Mouse (Mus musculus) hindbrain, embryonic 13.5 days (tissue): ENCODE results near the gene Dcbld1. TPM values are rescaled to one million over a fixed set of nuclear protein-coding genes. Genes with fewer than 3 reads are reported as not detected.
"Not testable (repeated sequence)": the region's sequence is repeated elsewhere in the genome, so short reads cannot be mapped to it uniquely, and the experiment has no call there.

ENCODE experiments used
- ATAC-seq: fragments of 200-750 bp; cut with Nextera tagmentation; 2 replicates; pipeline ENCODE4 v1.8.0; 2017; ENCODE audit warnings: moderate TSS enrichment; ENCODE audit not compliant: low FRiP score
- H3K27ac ChIP-seq: fragments of 300-500 bp; sonication (generic); 2 replicates; pipeline ENCODE4 v1.5.1; 2015; ENCODE audit warnings: inconsistent platforms, mild to moderate bottlenecking, moderate library complexity
- H3K27me3 ChIP-seq: fragments of 300-500 bp; sonication (generic); 2 replicates; pipeline ENCODE4 v1.6.1; 2015; ENCODE audit warnings: mild to moderate bottlenecking, inconsistent platforms
- H3K36me3 ChIP-seq: fragments of 300-500 bp; sonication (generic); 2 replicates; pipeline ENCODE4 v1.6.1; 2015; ENCODE audit warnings: mild to moderate bottlenecking, inconsistent platforms
- H3K4me1 ChIP-seq: fragments of 300-500 bp; sonication (generic); replicated peaks from 2 replicates; pipeline ENCODE4 v1.6.1; 2015; ENCODE audit warnings: inconsistent platforms
- H3K4me2 ChIP-seq: fragments of 300-500 bp; sonication (generic); 2 replicates; pipeline ENCODE4 v1.6.1; 2015; ENCODE audit warnings: inconsistent platforms, mild to moderate bottlenecking, moderate library complexity
- H3K4me3 ChIP-seq: fragments of 300-500 bp; sonication (generic); 2 replicates; pipeline ENCODE4 v1.5.1; 2015; ENCODE audit warnings: mild to moderate bottlenecking, inconsistent platforms
- H3K9ac ChIP-seq: fragments of 300-500 bp; sonication (generic); 2 replicates; pipeline ENCODE4 v1.6.1; 2015; ENCODE audit warnings: mild to moderate bottlenecking, inconsistent platforms
- H3K9me3 ChIP-seq: fragments of 300-500 bp; sonication (generic); 2 replicates; pipeline ENCODE4 v1.6.1; 2016; ENCODE audit warnings: inconsistent platforms
- WGBS: fragments of 180-500 bp; shearing (Covaris S2); methylation state at CpG from one replicate; pipeline ENCODE4 v1.1.7; 2015; 5-methylcytosine and 5-hydroxymethylcytosine counted together
- polyA plus RNA-seq: library from polyadenylated mRNA; unstranded; fragments of >200 nt; fragmentation: Nextera tagmentation; extraction: Ambion mirVana; gene quantifications from 2 replicates; pipeline ENCODE4 v1.2.1, GENCODE M21; 2015

Dcbld1 gene
- polyA plus RNA-seq, 1 experiment from 2014 or later: 25.3 TPM

GRCm38 (mm10) chr10:52273012-52273411, 39.6 kb downstream of the Dcbld1 start:
- Histone ChIP-seq H3K4me1 (peaks cover 24% of the 10 kb centered on the region), H3K27me3 (no peaks in the 10 kb centered on the region), H3K27ac (no peak overlapping the region), H3K4me2 (no peak overlapping the region), H3K9me3 (no peaks in the 10 kb centered on the region), H3K4me3 (no peak overlapping the region), H3K36me3 (no peaks in the 10 kb centered on the region), H3K9ac (no peak overlapping the region)
- WGBS: 62% methylated on average over 2 of the region's 2 CpGs
- no peak for ATAC-seq

DNA sequence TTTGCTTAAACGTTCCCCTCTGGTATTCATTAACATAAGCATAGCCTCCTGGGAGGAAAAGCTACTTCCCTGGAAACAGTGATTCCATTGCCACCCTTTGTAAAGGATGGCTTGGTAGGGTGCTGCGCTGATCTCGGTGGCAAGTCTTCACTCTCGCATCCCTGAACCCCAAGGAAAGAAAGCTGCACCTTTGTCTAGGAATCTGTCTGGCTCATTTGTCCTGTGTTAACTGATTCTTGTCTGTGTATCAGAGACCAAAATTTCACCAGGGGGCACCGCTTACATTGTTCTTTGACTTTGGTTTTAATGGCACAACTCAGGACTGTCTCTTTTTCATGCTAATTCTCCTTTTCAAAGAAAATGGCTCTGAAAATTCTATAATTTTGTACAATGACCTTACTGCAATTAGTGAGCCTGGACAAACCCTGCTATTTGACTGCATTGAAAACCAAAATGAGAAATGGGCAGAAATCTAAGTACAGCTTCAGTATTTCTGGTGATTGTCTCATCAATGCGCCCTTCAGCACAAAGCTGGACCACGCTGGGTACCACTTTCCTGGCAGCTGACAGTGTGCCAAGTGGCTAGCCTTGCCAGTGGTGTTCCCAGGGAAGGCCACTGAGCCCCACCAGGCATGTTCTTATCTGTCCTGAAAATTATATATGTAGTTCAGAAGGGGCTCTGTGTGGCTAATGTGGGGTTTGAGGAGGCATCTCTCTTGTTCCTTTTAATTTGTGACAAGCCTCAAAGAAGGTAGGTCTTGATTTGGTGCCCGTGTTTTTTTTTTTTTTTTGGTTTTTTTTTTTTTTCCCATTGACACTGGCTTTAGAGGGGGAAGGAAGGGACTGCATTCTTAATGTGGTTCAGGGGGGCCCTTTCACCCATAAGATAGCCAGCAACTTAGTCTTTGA, 40.8 kb downstream of the Dcbld1 start:
- no peaks in the 10 kb centered on the region for H3K9me3 ChIP-seq
- peak overlapping the region; percentile 16; the same call in 1 of the 2 replicates for H3K9ac ChIP-seq
- peak overlapping the region; percentile 37 for H3K4me2 ChIP-seq
- peak; percentile 86 for ATAC-seq
- 11% methylated on average over 8 of the region's 8 CpGs for WGBS
- H3K36me3 ChIP-seq: no peaks in the 10 kb centered on the region
- peaks cover 24% of the 10 kb centered on the region for H3K4me1 ChIP-seq
- peak overlapping the region; percentile 66 for H3K27ac ChIP-seq
- no peaks in the 10 kb centered on the region for H3K27me3 ChIP-seq
- H3K4me3 ChIP-seq: no peak overlapping the region

DNA sequence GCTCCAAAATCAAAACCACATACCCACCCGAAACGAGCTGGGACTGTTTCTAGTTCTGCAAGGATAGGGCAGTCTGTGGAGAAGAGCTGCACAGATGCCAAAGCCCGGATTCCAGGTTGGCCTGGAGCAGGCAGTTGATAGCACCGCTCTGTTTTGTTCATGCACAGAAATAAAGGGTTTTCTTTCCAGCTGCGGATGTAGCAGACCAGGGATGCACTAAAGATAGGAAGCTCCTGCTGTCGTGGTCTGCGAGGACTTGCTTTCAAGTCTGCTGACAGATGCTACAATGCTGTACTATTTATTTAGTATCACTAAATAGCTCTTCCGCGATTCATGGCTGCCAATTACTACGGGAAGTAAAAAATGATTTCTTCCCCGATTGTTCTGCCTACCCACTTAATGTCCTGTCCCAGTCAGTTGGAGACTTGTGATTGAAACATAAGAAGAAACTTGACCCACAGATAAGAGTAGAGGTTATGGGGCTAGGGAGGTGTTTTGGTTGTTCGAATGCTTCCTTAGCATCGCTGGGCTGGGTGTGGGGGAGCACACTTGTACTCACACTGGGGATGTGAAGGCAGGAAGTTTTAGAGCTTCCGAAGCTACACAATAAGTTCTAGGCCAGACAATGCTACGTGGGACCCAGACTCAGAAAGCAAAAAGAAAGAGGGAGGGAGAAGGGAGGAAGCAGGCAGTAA, 41.6 kb downstream of the Dcbld1 start:
- Histone ChIP-seq H3K4me1 (peaks cover 24% of the 10 kb centered on the region), H3K36me3 (no peaks in the 10 kb centered on the region), H3K4me3 (no peak overlapping the region), H3K27me3 (no peaks in the 10 kb centered on the region), H3K4me2 (peak overlapping the region; percentile 37), H3K9ac (peak overlapping the region; percentile 16; the same call in 1 of the 2 replicates), H3K27ac (peak overlapping the region; percentile 66), H3K9me3 (no peaks in the 10 kb centered on the region)
- ATAC-seq: peak; percentile 43
- 31% methylated on average over 15 of the region's 15 CpGs for WGBS

DNA sequence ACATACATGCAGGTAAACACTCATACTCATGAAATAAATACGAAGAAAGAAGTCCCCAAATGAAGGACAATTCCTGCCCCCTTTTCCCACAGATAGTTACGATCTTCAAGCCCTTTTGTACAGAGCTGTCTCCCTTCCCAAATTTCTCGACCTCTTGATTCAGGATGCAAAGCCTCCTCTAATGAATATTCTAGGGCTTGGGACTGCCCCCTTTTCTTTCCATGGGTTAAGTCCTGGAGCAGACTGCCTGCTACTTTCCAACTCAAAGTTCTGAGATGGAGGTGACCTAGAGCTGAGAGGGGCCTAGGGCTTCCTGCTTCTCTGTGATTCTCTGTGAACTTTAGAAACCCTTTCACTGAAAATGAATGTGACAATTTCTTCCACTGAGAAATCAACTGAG, 43.2 kb downstream of the Dcbld1 start:
- WGBS: 82% methylated on average over 3 of the region's 3 CpGs
- Histone ChIP-seq H3K4me2 (no peak overlapping the region), H3K36me3 (no peaks in the 10 kb centered on the region), H3K9ac (no peak overlapping the region), H3K27ac (no peak overlapping the region), H3K4me3 (no peak overlapping the region), H3K27me3 (no peaks in the 10 kb centered on the region), H3K9me3 (no peaks in the 10 kb centered on the region), H3K4me1 (peaks cover 24% of the 10 kb centered on the region)
- no peak for ATAC-seq

DNA sequence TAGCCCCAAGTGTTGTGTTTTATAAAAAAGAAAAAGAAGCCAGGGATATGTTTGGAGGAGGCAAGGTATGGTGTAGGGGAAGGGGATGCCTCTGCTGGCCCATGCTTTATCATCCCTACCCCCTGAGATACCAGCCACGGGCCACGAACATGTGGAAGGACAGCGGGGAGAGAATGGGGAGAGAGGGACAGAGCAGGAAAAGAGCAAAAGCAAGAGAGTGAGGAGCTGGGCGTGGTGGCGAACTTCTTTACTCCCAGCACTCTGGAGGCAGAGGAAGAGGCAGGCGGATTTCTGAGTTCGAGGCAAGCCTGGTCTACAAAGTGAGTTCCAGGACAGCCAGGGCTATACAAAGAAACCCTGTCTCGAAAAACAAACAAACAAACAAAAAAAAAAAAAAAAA, 44.1 kb downstream of the Dcbld1 start:
- not testable (repeated sequence) for H3K9me3 ChIP-seq, H3K36me3 ChIP-seq, H3K9ac ChIP-seq, H3K4me2 ChIP-seq, ATAC-seq, H3K27ac ChIP-seq, H3K4me3 ChIP-seq, H3K27me3 ChIP-seq
- H3K4me1 ChIP-seq: peaks cover 23% of the 10 kb centered on the region
- WGBS: 94% methylated on average over 8 of the region's 8 CpGs

DNA sequence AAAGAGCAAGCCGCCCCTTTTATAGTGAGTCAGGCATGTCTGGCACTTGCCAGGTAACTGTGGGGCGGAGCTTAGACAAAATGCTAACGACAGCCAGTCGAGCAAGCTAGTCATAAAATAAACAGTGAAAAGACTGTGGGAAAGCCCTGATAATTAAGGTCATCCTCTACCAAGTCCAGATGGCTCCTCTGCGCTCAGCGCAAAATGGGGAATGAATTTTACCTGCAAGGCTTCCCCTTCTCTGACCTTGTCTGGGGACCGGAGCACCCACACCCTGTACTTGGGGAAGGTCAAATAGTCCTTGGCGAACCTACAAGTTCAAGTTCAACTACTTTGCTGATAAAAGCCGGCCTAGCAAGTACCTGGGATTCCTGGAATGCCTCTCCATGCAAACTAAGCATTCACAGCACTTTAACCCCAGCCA, 44.6 kb downstream of the Dcbld1 start:
- Histone ChIP-seq H3K36me3 (no peaks in the 10 kb centered on the region), H3K4me1 (peaks cover 19% of the 10 kb centered on the region), H3K9me3 (no peaks in the 10 kb centered on the region), H3K4me3 (no peak overlapping the region), H3K9ac (no peak overlapping the region), H3K27ac (no peak overlapping the region), H3K4me2 (no peak overlapping the region), H3K27me3 (no peaks in the 10 kb centered on the region)
- 86% methylated on average over 9 of the region's 9 CpGs for WGBS
- no peak for ATAC-seq

GRCm38 (mm10) chr10:52278866-52279265, 45.4 kb downstream of the Dcbld1 start:
- Histone ChIP-seq H3K4me3 (no peak overlapping the region), H3K9ac (no peak overlapping the region), H3K4me1 (peaks cover 18% of the 10 kb centered on the region), H3K27me3 (no peaks in the 10 kb centered on the region), H3K27ac (no peak overlapping the region), H3K9me3 (no peaks in the 10 kb centered on the region), H3K36me3 (no peaks in the 10 kb centered on the region), H3K4me2 (no peak overlapping the region)
- ATAC-seq: no peak
- 70% methylated on average over 3 of the region's 3 CpGs for WGBS

DNA sequence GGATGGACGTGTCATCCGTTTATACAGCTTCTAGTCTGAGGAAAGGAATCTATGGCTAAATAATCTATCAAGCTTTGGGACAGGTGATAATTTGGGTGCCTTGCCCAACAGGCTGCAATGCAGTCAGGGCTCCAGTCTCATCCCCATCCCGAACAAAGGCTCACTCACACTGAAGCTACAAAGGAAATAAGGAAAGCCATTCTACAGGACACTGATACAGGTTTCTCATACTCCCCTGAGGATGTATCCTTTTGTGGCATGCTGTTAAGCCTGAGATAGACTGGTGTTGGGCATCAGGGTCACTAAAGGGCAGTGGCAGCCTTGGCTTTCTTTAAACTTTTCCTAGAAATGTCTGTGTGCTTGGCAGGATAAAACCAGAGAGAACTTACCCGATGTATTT, 46.5 kb downstream of the Dcbld1 start:
- 87% methylated on average over 4 of the region's 4 CpGs for WGBS

GRCm38 (mm10) chr10:52280623-52281022, 47.2 kb downstream of the Dcbld1 start:
- H3K4me3 ChIP-seq: no peak overlapping the region
- 93% methylated on average over 3 of the region's 3 CpGs for WGBS

More for the DNA sequence above, 46.5 kb downstream of the Dcbld1 start:
- no peak overlapping the region for H3K27ac ChIP-seq
- peaks cover 12% of the 10 kb centered on the region for H3K4me1 ChIP-seq
- H3K4me2 ChIP-seq: no peak overlapping the region
- no peaks in the 10 kb centered on the region for H3K9me3 ChIP-seq
- H3K4me3 ChIP-seq: no peak overlapping the region
- no peaks in the 10 kb centered on the region for H3K36me3 ChIP-seq
- no peak for ATAC-seq
- no peak overlapping the region for H3K9ac ChIP-seq
- no peaks in the 10 kb centered on the region for H3K27me3 ChIP-seq

DNA sequence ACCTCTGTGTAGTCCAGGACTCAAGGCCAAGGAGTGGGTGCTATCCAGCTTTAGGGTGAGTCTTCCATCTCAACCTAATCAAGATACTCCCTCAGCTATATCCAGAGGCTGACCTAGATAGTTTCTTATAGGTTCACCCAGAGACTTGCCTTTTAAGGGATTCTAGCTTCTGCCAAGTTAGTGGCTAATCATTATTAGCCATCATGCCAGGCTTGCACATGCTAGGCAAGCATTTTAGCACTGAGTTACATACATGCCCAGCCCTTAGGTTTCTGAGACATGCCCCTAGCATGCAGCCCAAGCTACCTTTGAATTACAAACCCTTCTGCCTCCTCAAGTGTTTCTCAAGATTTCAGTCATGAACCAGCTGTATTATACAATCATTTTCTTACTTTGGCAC, 47.9 kb downstream of the Dcbld1 start:
- no peak for ATAC-seq
- Histone ChIP-seq H3K4me3 (no peak overlapping the region), H3K4me1 (0 out of 2 replicates have a peak, but pooled peaks cover under 1% of the 10 kb centered on the region), H3K9ac (no peak overlapping the region), H3K9me3 (no peaks in the 10 kb centered on the region), H3K4me2 (no peak overlapping the region), H3K27me3 (no peaks in the 10 kb centered on the region), H3K27ac (no peak overlapping the region), H3K36me3 (no peaks in the 10 kb centered on the region)

More at GRCm38 (mm10) chr10:52280623-52281022, 47.2 kb downstream of the Dcbld1 start:
- Histone ChIP-seq H3K9me3 (no peaks in the 10 kb centered on the region), H3K27me3 (no peaks in the 10 kb centered on the region), H3K36me3 (no peaks in the 10 kb centered on the region), H3K27ac (no peak overlapping the region), H3K4me1 (0 out of 2 replicates have a peak, but pooled peaks cover 5% of the 10 kb centered on the region), H3K9ac (no peak overlapping the region), H3K4me2 (no peak overlapping the region)
- no peak for ATAC-seq

GRCm38 (mm10) chr10:52284578-52284977, 51.2 kb downstream of the Dcbld1 start:
- no peak for ATAC-seq
- Histone ChIP-seq H3K9ac (no peak overlapping the region), H3K9me3 (no peaks in the 10 kb centered on the region), H3K36me3 (no peaks in the 10 kb centered on the region), H3K4me2 (no peak overlapping the region), H3K4me3 (no peak overlapping the region), H3K27ac (no peak overlapping the region), H3K27me3 (no peaks in the 10 kb centered on the region), H3K4me1 (no peaks in the 10 kb centered on the region)
- WGBS: 72% methylated on average over 8 of the region's 8 CpGs

GRCm38 (mm10) chr10:52287852-52288533, 54.6 kb downstream of the Dcbld1 start:
- Histone ChIP-seq H3K27ac (peak overlapping the region; percentile 10; the same call in 1 of the 2 replicates), H3K27me3 (no peaks in the 10 kb centered on the region), H3K9me3 (no peaks in the 10 kb centered on the region), H3K4me2 (no peak overlapping the region), H3K4me3 (no peak overlapping the region), H3K9ac (no peak overlapping the region), H3K36me3 (no peaks in the 10 kb centered on the region), H3K4me1 (no peaks in the 10 kb centered on the region)
- ATAC-seq: peak; percentile 57
- WGBS: 57% methylated on average over 5 of the region's 5 CpGs
